Mouse (Mus musculus) hindbrain, embryonic 13.5 days (tissue): Measurements from ENCODE around the gene Tcea3. TPM values are rescaled to one million over a fixed set of nuclear protein-coding genes. Genes with fewer than 3 reads are reported as not detected.

Experiments
- ATAC-seq: fragments of 200-750 bp; cut with Nextera tagmentation; 2 replicates; pipeline ENCODE4 v1.8.0; 2017; ENCODE audit warnings: moderate TSS enrichment; ENCODE audit not compliant: low FRiP score
- H3K27ac ChIP-seq: fragments of 300-500 bp; sonication (generic); 2 replicates; pipeline ENCODE4 v1.5.1; 2015; ENCODE audit warnings: inconsistent platforms, mild to moderate bottlenecking, moderate library complexity
- H3K27me3 ChIP-seq: fragments of 300-500 bp; sonication (generic); 2 replicates; pipeline ENCODE4 v1.6.1; 2015; ENCODE audit warnings: mild to moderate bottlenecking, inconsistent platforms
- H3K36me3 ChIP-seq: fragments of 300-500 bp; sonication (generic); 2 replicates; pipeline ENCODE4 v1.6.1; 2015; ENCODE audit warnings: mild to moderate bottlenecking, inconsistent platforms
- H3K4me1 ChIP-seq: fragments of 300-500 bp; sonication (generic); replicated peaks from 2 replicates; pipeline ENCODE4 v1.6.1; 2015; ENCODE audit warnings: inconsistent platforms
- H3K4me2 ChIP-seq: fragments of 300-500 bp; sonication (generic); 2 replicates; pipeline ENCODE4 v1.6.1; 2015; ENCODE audit warnings: inconsistent platforms, mild to moderate bottlenecking, moderate library complexity
- H3K4me3 ChIP-seq: fragments of 300-500 bp; sonication (generic); 2 replicates; pipeline ENCODE4 v1.5.1; 2015; ENCODE audit warnings: mild to moderate bottlenecking, inconsistent platforms
- H3K9ac ChIP-seq: fragments of 300-500 bp; sonication (generic); 2 replicates; pipeline ENCODE4 v1.6.1; 2015; ENCODE audit warnings: mild to moderate bottlenecking, inconsistent platforms
- H3K9me3 ChIP-seq: fragments of 300-500 bp; sonication (generic); 2 replicates; pipeline ENCODE4 v1.6.1; 2016; ENCODE audit warnings: inconsistent platforms
- WGBS: fragments of 180-500 bp; shearing (Covaris S2); methylation state at CpG from one replicate; pipeline ENCODE4 v1.1.7; 2015; 5-methylcytosine and 5-hydroxymethylcytosine counted together
- polyA plus RNA-seq: library from polyadenylated mRNA; unstranded; fragments of >200 nt; fragmentation: Nextera tagmentation; extraction: Ambion mirVana; gene quantifications from 2 replicates; pipeline ENCODE4 v1.2.1, GENCODE M21; 2015

Gene Tcea3
- polyA plus RNA-seq, 1 experiment from 2014 or later = 2.4 TPM

DNA sequence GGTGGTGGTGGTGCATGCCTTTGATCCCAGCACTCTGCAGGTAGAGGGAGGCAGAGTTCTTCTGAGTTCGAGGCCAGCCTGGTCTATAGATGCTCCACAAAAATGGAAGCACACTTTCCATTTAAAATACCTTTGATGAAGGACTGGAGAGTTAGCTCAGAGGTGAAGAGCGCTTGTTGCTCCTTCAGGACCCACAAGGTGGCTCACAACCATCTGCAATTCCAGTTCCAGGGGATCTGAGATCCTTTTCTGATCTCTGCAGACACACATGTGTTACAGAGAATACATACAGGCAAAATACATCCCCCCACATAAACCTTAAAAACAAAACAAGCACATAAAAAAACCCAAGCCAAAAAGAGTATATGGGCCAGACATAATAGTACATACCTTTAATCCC lies 60.8 kb downstream of the Tcea3 start:
- Histone ChIP-seq H3K27ac (no peak overlapping the region), H3K9me3 (no peaks in the 10 kb centered on the region), H3K4me1 (peaks cover 22% of the 10 kb centered on the region), H3K4me2 (no peak overlapping the region), H3K9ac (no peak overlapping the region), H3K4me3 (no peak overlapping the region), H3K27me3 (no peaks in the 10 kb centered on the region), H3K36me3 (no peaks in the 10 kb centered on the region)
- WGBS = 54% methylated on average over 2 of the region's 2 CpGs
- ATAC-seq = no peak

DNA sequence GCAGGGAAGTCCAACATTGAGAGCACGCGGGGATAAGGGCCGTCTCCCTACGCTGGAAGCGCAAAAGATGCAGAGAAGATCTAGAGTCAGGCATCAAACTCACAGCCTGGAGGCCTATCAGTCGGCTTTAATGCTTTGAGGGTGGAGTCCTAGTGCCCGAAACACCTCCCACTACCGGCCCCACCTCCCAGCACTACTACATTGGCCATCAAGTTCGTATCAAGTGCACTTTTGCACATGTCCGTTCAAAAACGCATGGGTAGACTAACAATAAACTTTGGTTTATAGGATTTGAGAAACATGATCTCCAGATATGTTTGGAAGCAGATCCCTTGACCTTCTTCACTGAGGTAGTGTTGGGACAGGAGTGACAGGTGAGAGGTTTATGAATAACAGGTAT lies 62.3 kb downstream of the Tcea3 start:
- Histone ChIP-seq H3K4me3 (peak overlapping the region; percentile 100), H3K9me3 (no peaks in the 10 kb centered on the region), H3K4me1 (peaks cover 34% of the 10 kb centered on the region), H3K4me2 (peak overlapping the region; percentile 71), H3K9ac (peak overlapping the region; percentile 78), H3K27me3 (no peaks in the 10 kb centered on the region), H3K27ac (peak overlapping the region; percentile 99), H3K36me3 (no peaks in the 10 kb centered on the region)
- no peak for ATAC-seq
- 10% methylated on average over 11 of the region's 11 CpGs for WGBS

DNA sequence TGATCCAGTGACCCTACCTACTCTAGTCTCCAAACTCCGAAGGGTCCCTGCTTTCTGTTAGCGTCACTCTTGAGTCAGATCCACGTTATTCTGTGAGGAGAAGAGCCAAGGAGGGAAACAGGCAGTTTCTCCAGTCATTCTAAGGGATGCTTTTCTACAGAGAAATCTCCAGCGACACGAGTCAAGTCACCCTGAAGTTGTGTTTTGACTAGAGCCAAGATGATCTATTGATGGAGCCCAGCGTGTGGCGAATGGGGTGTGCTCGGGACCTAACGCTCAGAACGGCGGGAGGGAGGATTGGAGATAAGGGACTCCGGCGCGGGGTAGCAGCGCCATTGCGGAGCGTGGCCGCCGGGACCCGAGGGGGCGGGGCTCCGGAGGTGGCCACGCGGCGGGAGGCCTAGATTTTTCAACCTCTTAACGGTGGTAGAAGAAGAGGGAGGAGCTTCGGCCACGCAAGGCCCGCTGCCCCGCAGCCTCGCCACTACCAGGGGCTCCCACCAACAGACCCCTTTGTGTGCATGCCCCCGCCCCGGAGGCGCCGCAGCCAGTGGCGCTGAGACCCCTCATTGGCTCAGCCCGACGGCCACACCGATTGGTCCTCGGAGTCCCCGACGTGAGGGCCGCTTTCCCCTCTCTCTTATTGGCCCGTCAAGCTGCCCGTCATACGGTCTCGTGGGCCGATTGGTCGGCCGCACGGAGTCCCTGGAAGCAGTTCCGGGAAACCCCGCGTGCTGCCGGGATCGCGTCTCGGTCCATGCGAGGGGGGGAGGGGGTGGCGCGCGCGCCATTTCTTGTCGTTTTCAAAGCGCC lies 62.9 kb downstream of the Tcea3 start, which contains the start of gene Hnrnpr:
Hnrnpr (plus strand) TSS at position 714 of the 813 bp plus-strand sequence.
- Histone ChIP-seq H3K36me3 (no peaks in the 10 kb centered on the region), H3K4me2 (peak within 1 kb of the TSS; percentile 71), H3K27ac (peak within 1 kb of the TSS; percentile 99), H3K4me1 (peaks cover 38% of the 10 kb centered on the region), H3K9ac (peak within 1 kb of the TSS; percentile 99), H3K4me3 (peak within 1 kb of the TSS; percentile 100), H3K9me3 (no peaks in the 10 kb centered on the region), H3K27me3 (no peaks in the 10 kb centered on the region)
- 0% methylated on average over 65 of the region's 65 CpGs for WGBS
- ATAC-seq = peak; percentile 100

DNA sequence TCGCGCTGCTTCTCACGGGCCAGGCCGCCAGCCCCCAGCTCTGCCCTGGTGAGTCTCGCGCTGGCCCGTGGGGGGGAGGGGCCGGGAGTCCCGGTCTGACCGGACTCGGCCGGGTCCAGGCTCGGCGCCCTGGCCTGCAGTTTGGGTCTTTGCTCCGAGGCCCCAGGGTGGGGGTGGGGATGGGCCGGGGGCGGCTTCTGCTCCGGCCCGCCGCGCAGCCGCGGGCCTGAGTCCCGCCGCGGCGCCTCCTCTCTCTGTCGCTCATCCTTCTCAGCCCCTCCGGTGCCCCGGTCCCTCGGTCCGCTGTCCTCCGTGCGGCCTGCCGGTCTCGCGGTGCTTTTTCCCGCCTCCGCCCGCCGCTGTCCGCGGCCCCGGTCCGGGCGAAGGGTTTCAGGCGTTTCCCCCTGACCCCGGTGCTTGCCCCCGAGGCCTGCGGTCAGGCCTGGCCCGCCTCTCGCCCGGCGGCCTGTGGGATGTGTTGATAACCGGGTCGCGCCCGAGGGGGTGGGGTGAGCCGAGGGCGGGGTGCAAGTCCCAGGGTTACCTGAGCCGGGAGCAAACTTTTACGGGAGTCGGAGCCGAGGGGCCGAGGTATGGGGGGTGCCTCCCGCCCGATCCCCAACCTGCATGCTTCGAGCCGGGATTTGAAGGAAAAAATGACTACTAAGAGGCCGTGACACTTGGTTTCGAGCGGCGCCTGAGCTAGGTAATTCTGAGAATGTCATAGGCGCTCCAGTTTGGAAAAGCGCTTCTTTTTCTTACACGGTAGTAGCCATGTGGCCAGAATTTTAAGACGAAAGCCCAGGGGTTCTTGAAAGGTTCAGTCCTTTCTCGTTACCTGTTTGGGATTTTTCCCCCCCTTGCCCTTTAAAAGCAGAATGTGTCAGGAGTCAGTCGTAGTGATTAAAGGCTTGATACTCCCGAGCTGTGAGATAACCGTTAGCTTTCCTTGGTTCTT lies 63.8 kb downstream of the Tcea3 start:
- Histone ChIP-seq H3K36me3 (no peaks in the 10 kb centered on the region), H3K9me3 (no peaks in the 10 kb centered on the region), H3K9ac (peak overlapping the region; percentile 99), H3K4me1 (peaks cover 38% of the 10 kb centered on the region), H3K27me3 (no peaks in the 10 kb centered on the region), H3K4me3 (peak overlapping the region; percentile 100), H3K27ac (peak overlapping the region; percentile 99), H3K4me2 (peak overlapping the region; percentile 69)
- no peak for ATAC-seq
- under 1% methylated on average over 75 of the region's 81 CpGs for WGBS

DNA sequence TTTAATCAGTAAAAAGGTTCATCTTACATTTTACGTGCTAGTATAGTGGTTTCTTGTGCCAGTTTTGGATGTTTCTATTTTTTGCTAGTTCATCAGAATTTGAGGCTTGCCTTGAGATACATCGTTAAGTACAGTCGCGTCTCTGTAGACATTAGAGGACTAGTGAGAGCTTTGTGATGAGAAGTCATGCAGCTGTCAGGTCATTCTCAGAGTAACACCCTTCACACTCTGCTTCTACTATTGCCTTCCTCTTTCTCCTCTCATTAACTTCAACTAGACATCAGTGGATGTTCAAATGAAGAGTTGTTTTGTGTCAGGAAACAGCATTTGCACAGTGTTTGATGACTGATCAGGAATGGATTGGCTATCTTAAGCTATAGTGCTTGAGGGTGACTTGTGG lies 65.1 kb downstream of the Tcea3 start:
- Histone ChIP-seq H3K4me1 (peaks cover 38% of the 10 kb centered on the region), H3K4me2 (peak overlapping the region; percentile 69), H3K9me3 (no peaks in the 10 kb centered on the region), H3K27me3 (no peaks in the 10 kb centered on the region), H3K27ac (no peak overlapping the region), H3K4me3 (peak overlapping the region; percentile 100), H3K9ac (peak overlapping the region; percentile 65), H3K36me3 (peaks cover 5% of the 10 kb centered on the region)
- ATAC-seq = no peak
- WGBS = 30% methylated on average over 4 of the region's 4 CpGs

DNA sequence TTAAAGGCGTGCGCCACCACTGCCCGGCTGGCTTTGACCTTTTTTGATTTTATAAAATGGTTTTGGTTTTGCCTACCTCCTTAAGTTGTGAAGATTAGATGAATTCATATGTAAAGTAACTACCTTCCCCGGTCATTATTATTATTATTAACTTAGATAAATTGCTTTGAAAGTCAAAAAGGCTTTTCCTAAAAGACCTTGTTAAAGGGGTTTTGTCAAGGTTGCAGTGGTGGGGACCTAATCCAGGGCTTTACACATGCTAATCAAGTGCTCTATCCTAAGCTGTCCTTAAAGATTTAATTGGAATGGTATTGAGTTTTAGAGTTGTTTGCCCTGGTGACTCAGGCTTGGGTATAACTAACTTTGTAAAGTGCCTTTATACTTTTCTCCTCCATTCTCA lies 70.1 kb downstream of the Tcea3 start:
- Histone ChIP-seq H3K4me3 (no peak overlapping the region), H3K9ac (no peak overlapping the region)
- 79% methylated on average over 4 of the region's 4 CpGs for WGBS

DNA sequence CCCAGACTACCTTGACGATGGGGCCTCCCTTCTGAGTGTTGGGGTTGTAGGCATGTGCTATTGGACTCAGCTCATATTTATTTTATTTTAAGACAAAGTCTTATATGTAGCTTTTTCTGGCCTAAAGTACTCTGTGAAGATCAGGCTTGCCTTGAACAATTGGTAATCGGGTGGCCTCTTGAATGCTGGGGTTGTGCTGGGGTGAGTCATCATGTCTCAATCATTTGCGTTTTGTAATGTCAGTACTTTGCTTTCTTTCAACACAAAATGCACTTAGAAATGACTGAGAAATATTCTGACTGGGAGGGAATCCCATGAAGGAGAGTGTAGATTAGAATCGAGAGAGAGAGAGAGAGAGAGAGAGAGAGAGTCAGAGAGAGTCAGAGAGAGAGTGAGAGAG lies 72.5 kb downstream of the Tcea3 start:
- peaks cover 2% of the 10 kb centered on the region for H3K4me1 ChIP-seq
- no peak for ATAC-seq
- no peak overlapping the region for H3K9ac ChIP-seq
- no peak overlapping the region for H3K4me3 ChIP-seq
- no peaks in the 10 kb centered on the region for H3K27me3 ChIP-seq
- peaks cover 63% of the 10 kb centered on the region for H3K36me3 ChIP-seq
- no peaks in the 10 kb centered on the region for H3K9me3 ChIP-seq
- 87% methylated on average over 4 of the region's 4 CpGs for WGBS
- H3K4me2 ChIP-seq = no peak overlapping the region
- H3K27ac ChIP-seq = no peak overlapping the region

More for the DNA sequence above, 70.1 kb downstream of the Tcea3 start:
- Histone ChIP-seq H3K9me3 (no peaks in the 10 kb centered on the region), H3K4me1 (peaks cover 21% of the 10 kb centered on the region), H3K4me2 (no peak overlapping the region), H3K36me3 (peaks cover 46% of the 10 kb centered on the region), H3K27ac (no peak overlapping the region), H3K27me3 (no peaks in the 10 kb centered on the region)
- no peak for ATAC-seq

DNA sequence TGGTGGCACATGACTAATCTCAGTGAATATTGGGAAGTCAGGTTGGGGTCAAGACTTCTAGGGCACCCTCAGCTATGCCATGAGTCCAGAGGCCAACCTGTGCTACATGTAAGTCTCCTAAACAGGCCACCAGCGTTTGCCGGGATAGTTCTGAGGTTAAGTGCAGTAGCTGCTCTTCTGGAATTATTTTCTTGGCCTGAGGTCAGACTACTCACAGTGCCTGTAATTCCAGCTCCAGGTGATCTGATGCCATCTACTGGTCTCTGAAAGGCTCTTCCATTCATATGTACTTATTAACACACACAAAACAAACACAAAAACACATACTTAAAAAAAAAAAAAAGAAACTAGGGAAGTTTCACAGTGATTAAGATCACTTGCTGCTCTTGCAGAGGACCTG lies 76.7 kb downstream of the Tcea3 start:
- 76% methylated on average over 2 of the region's 2 CpGs for WGBS
- ATAC-seq = no peak
- Histone ChIP-seq H3K27me3 (no peaks in the 10 kb centered on the region), H3K4me1 (no peaks in the 10 kb centered on the region), H3K4me2 (no peak overlapping the region), H3K4me3 (no peak overlapping the region), H3K27ac (no peak overlapping the region), H3K9ac (no peak overlapping the region), H3K9me3 (no peaks in the 10 kb centered on the region), H3K36me3 (peaks cover 54% of the 10 kb centered on the region)

Other genes starting within 250 kb of the Tcea3 start
- 27.7 and 28.6 TPM in 2 replicates for gene Eloa, start 226.0 kb upstream of the Tcea3 start, polyA plus RNA-seq
- gene Rpl11, start 194.3 kb upstream of the Tcea3 start, polyA plus RNA-seq = 329 and 334 TPM in 2 replicates
- gene Id3, start 104.2 kb upstream of the Tcea3 start, polyA plus RNA-seq = 234 and 269 TPM in 2 replicates
- 2.7 and 3.2 TPM in 2 replicates for gene E2f2, start 75.3 kb upstream of the Tcea3 start, polyA plus RNA-seq
- gene Asap3, start 41.4 kb upstream of the Tcea3 start, polyA plus RNA-seq = 5.8 and 6.3 TPM in 2 replicates
- gene Zfp46, start 37.0 kb downstream of the Tcea3 start, polyA plus RNA-seq = 41.3 and 44.5 TPM in 2 replicates
- gene Hnrnpr, start 63.2 kb downstream of the Tcea3 start, polyA plus RNA-seq = 234 and 252 TPM in 2 replicates
- 0.55 and 1.1 TPM in 2 replicates for gene Htr1d, start 175.8 kb downstream of the Tcea3 start, polyA plus RNA-seq
- gene 6030445D17Rik, start 214.5 kb downstream of the Tcea3 start, polyA plus RNA-seq = 0.09 and 0.10 TPM in 2 replicates
- 67.1 and 76.1 TPM in 2 replicates for gene Luzp1, start 222.0 kb downstream of the Tcea3 start, polyA plus RNA-seq